Mouse (Mus musculus): ENCODE measurements around the gene Gnb1.
"Not testable (repeated sequence)": the region's sequence is repeated elsewhere in the genome, so short reads cannot be mapped to it uniquely, and the experiment has no call there.

Gene Gnb1

DNA sequence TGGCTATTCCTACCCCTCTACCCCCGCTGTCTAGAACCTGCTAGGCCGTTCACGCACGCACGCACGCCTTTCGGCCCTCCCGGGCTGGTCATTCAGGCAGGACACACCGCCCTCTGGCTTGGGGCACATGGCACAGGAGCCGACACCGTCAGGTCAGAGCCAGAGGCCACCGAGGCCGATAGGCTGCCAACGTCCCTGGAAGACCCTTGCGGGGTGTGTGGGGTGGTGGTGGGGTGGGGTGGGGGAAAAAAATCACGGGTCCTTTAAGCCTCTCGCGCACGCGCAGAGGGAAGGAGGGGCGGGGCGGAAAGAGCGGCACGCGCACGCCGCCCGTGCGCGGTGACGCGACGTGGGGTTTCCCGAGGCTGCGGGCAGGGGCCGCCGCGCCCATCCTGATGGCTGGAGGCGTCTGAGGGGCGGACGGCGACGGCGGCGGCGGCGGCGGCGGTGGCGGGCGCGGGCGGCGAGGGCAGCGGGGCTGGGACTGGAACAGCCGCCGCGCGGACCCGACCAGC, at the start of gene Gnb1:
Gene Gnb1, plus strand, starts transcription at position 372 of the 515 bp plus-strand sequence.
- DNase-seq: peak; percentile 92

GRCm38 (mm10) chr4:155442808-155443207, 48.4 kb upstream of the Gnb1 start:
- DNase-seq: no peak

DNA sequence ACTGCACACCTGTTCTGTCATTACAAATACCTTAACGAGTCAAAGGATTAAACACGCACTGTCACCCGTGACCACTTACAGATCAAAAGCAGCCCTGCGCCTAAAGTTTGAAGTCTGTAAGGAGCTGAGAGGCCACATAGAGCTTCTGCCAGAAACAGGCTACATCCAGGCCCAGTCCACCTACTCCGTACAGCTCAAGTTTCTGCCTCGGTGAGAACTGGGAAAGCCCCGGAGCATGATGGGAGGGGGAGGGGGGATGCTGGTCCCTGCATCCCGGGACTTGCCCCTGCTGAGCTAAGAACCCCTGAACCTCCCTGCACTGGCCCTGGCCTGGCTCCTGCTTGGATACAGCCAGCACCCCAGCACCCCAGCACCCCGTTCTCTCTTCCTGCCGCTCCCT, 39.6 kb upstream of the Gnb1 start:
- DNase-seq: no peak

DNA sequence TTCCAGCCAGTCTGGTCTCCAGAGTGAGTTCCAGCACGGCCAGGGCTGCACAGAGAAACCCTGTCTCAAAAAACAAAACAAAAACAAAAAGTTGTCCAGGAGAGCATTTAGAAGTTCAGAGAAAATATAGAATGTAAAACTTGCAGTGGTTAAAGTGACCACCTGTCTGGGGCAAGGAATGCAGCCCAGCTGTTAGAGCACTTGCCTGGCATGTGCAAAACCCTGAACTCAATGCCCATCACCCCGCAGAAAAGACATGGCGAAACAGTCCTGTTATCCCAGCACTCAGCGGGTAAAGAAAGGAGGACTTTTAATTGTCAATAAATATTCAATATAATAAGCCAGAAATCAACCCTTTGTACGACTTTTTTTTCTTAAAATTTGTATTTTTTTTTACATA, 32.6 kb upstream of the Gnb1 start:
- DNase-seq: no peak

DNA sequence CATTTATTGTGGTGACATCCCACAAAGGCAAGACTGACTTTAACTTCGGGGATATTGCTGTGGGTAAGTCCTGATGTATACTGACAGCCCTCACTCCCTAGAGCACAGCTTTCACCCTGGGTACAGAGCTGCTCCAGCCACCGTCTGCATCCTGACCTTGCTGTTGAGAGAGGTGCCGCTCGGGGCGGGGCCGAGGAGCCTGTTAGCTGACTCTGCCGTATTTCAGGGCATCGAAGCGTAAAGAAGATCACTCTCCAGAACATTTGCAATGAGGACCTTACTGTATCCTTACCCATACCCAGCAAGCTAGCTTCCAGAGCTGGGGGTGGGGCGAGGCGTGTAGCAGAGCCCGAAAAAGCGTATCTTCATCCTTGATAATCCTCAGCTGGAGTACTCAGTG, 28.1 kb upstream of the Gnb1 start:
- no peak for DNase-seq

DNA sequence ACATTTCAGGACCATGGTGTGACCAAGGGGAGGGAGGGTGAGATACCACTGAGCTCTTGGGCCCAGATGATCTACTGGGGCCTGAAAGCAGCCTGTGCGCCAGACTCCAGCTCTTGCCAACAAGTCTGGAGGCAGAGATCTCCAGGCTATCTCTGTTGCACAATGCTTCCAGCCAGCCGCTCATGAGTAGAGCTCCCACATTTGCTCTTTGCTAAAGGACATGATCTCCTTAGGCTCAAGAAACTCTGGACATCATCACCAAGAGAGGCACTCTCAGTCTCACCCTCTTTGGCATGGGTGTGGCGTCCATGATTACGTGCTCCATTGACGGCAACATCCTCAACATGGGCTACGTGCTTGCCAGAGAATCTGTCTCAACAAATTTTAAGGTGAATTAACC, 27.6 kb upstream of the Gnb1 start:
- DNase-seq: no peak

DNA sequence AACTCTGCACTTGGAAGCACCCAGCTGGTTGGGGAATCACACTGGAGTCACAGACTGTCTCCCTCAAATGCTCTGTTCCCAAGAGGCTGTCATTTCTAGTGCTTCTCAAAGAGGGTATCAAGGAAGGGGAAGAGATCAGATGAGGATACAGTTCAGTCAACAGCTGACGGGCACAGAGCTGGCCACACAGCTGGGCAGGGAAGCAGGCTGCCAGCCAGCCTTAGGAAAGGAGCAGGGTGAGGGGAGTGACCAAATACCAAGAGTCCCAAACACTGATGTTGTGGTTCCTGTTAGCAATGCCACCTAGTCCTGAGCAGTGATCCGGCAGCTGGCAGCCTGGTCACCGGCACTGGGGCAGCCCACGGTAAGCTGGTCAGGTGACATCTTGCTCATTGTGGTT, 27.1 kb upstream of the Gnb1 start:
- DNase-seq: no peak

GRCm38 (mm10) chr4:155465607-155466006, 25.6 kb upstream of the Gnb1 start:
- no peak for DNase-seq

GRCm38 (mm10) chr4:155466080-155466479, 25.1 kb upstream of the Gnb1 start:
- DNase-seq: no peak

GRCm38 (mm10) chr4:155467237-155468010, 23.7 kb upstream of the Gnb1 start:
- DNase-seq: no peak

DNA sequence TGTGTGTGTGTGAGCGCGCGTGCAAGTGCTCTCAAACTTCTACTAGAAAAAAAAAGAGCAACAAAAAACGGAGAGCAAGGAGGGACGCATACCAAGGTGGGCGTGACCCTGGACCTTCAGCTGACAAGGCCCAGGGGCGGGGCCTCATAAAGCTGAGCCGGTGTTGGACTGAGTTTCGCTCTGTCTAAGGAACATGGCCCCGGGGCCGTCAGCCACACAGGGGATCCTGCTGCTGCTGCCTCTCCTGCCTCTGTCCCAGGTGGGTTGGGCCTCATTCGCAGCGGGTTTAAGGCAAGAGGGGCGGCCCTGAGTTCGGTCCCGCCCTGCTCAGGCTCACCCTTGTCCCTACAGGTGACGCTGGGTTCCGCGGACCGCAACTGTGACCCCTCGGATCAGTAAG, 22.2 kb upstream of the Gnb1 start, which contains the start of gene Tmem52:
Gene Tmem52, plus strand, starts transcription at position 163 of the 400 bp plus-strand sequence.
- no peak for DNase-seq

DNA sequence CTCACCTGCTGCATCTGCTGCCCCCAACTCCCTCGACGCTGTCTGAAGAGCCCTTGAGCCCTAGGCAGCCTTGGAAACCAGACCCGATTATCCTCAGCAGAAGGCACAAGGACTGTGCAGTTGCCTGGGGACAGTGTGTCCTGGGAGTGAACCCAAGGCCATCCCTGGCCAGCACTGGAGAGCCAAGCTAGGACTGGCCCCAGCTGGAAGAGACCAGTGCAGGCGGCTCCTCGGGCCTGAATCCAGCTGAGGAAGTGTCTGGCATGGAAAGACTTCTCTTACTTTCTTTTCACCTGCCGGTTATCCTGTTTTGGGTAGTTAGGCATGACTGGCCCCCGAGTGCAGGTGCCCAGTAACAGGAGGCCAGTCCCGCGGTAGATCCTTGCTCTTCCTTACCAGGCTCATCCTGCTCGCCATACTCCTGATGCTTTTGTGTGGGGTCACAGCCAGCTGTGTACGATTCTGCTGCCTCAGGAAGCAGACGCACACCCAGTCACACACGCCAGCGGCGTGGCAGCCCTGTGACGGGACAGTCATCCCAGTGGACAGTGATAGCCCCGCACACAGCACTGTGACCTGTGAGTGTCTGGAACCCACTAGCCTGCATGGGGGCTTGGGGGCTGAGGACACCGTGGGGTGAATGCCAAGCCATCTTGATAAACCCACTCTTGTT, 21.4 kb upstream of the Gnb1 start:
- no peak for DNase-seq

DNA sequence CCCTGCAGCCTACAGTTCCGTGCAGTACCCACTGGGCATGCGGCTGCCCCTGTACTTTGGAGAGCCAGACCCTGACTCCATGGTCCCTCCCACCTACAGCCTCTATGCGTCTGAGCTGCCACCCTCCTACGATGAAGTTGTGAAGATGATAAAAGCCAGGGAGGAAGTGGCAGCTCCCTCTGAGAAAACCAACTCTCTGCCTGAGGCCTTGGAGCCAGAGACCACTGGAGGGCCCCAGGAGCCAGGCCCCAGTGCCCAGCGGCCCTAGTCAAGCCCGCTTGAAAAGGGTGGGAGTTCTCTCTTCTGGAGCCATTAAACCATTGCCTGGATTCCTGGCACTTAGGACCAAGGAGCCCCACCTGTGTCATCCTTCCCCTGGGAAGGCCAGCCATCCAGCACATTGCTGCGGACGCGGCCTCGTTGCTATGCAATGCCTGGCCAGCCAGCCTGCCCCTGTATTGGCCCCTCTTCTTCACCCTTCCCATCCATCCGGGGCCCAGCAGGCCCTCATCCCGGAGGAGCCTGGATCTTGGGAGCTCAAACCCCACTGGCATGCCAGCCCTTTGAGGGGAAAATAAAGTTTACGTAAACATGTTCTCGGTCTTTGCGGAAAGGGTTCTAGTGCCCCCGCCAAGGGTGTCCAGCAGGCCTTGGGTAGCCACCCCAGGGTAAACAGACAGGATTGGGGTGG, 20.8 kb upstream of the Gnb1 start:
- no peak for DNase-seq

- DNase-seq: no peak
Measured at GRCm38 (mm10) chr4:155470997-155471396, 20.2 kb upstream of the Gnb1 start.

- DNase-seq: no peak
Measured at GRCm38 (mm10) chr4:155471406-155471805, 19.8 kb upstream of the Gnb1 start.

GRCm38 (mm10) chr4:155472716-155473290, 18.4 kb upstream of the Gnb1 start:
- no peak for DNase-seq

DNA sequence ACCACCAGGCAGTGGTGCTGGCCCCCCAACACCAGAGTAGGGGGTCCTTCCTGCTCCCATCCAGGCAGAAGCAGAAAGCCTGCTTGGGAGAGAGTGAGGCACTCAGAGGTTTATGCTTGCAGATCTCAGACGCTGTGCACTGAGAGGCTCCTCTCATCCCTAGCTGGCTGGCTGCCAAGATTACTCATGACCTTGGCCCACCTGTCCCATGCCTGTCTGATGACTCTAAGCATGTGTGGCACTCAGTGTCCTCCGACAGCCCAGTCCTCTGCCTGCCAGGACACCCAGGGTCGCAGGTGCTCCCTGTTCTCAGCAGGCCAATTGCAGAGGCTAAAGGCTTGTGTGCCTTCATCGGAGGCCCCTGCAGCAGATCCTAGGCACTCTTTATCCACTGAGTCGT, 17.8 kb upstream of the Gnb1 start:
- DNase-seq: no peak

DNA sequence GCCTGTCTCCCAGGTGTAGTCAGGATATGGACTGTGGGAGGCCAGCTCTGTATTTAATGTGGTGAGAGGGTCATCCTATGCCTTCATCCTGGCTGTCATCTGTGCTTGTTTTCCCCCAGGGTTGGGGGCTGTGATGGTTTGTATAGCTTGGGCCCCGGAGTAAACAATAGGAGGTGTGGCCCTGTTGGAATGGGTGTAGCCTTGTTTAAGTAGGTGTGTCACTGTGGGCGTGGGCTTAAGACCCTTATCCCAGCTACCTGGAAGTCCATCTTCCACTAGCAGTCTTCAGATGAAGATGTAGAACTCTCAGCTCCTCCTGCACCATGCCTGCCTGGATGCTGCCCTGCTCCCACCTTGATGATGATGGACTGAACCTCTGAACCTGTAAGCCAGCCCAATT, 17.4 kb upstream of the Gnb1 start:
- not testable (repeated sequence) for DNase-seq

DNA sequence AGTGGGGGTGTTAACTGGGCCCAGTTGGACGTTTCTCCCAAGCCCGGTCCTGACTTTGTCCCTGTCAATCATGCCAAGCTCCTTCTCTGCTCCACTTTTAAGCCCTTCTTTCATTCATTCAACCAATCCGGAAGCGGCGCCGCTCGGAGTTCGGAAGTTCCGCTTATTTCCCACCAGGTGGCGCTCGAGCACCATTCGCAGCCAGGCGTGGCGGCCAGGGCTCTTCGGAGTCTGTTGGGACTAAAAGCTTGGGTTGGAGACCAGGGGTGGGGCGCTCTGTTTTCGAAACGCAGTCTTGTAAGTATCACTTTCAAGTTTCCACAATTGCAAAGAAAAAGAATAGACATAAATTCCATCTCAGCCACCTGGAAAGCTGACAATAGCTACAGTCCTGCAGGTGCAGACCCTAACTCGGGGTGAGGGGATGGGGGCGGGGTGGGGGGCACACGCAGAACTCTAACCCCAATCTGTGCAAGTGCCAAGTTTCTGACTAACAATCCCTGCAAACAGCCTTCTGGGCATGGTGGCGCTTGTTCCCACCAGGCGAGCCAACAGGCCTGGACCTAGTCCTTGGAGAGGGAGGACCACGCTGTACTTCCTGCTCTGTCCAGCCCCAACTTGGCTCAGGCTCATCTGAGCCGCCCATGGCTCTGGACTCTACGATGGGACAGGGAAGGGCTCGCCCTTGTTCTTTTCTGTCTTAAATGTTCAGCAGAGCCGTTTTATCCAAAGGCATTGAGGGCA, 9.6 kb upstream of the Gnb1 start:
- peak; percentile 73 for DNase-seq

- DNase-seq: no peak
Measured at GRCm38 (mm10) chr4:155482125-155482480, 9.1 kb upstream of the Gnb1 start.

GRCm38 (mm10) chr4:155482733-155483540, 8.2 kb upstream of the Gnb1 start:
- no peak for DNase-seq

- DNase-seq: no peak
Measured at GRCm38 (mm10) chr4:155485521-155485920, 5.6 kb upstream of the Gnb1 start.
